Mouse (Mus musculus) gastrocnemius, postnatal 36 days (tissue): Measurements from ENCODE around the gene Rac2. TPM values are rescaled to one million over a fixed set of nuclear protein-coding genes. Genes with fewer than 3 reads are reported as not detected.

ENCODE experiments used
- DNase-seq, 2 experiments: peaks; one replicate each; pipeline ENCODE4 v3.0.0; 2022
- intact Hi-C: fragments of 180-260 bp; cut with DNase I; formaldehyde crosslinking; loops from one replicate; pipeline ENCODE4 v1.15.1; 2025
- total RNA-seq, 2 experiments: library from RNA; stranded (reverse); gene quantifications; 2 replicates each; pipeline ENCODE4 v1.2.3; 2021

Gene Rac2
- total RNA-seq, 2 experiments from 2014 or later: 0.42 to 1.4 TPM

DNA sequence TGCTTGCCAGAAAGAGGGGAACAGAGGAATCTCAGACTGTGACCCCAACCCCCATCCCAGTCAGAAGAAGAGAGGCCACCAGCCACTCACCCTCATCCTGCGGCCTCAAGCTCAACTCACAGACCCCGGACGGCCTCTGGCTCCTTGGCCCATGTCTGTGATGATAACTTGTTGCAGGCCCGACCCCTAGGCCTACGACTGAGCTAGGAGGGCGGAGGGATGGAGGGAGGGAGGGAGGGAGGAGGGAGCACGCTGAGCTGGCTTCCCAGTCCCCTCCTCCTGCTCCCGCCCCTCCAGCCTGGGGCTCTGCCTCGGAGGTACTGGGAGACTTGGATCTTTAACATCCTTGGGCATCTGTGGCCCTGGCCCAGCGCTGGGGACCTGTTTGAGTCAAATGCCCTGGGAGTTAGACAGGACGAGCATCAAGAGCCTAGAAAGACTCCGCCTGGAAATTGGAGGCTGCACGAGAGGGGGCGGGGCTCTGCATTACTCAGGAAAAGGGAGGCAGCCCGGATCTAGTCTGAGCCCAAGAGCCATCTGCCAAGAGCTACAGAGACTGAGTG, 43.1 kb downstream of the Rac2 start:
- intact Hi-C loops: no loop called here
- peak; percentile 71 to 73 for DNase-seq

DNA sequence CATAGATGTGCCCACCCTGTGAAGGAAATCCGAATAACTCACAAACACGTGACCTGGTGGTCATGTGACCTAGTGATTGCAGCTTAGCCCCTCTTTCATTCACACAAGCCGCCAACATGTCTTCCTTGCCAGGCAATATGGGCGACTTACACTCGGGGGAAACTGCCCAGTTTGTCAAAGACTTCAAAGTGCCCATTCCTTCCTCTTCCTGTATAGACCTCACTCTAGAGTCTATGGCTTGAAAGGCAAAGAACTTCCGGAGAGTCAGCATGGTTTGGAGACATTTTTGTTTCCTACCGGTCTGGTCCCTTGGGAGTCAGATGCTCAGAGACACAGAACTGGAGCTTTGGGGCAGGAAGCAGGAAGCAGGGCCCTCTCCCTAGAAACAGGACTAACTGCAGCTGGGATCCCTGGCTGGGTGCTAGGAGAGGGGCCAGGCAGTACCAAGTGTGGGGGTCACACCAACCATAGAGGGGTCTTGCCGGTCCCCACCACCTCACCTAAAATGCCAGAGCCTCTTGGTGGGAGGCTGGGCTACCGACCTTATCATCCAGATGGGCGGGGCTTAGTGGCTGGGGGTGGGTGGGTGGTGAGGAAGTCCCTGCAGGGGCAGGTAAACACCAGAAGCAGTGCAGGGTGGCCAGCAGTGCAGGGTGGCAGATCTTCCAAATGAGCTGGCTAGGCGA, 43.7 kb downstream of the Rac2 start:
- intact Hi-C loops: no loop called here
- DNase-seq: peak in 1 of 2 experiments; percentile 44

DNA sequence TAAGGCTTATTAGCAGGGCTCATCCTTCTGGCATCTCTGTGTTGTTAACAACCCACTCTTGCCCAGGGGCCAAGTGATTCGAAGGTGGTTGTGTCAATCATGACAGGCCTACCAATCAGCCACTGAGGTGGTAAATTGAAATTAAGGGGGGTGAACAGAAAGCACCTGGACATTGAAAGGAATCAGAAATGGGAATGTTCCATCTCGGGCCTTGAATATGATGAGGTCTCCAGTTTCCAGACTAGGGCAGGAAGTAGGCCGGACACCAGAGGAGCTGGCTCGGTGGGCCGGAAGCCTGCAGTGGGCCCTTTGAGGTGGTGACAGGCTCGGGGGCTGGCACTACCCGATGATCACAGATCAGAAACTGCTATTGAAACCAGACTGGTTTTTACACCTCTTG, 44.6 kb downstream of the Rac2 start:
- intact Hi-C loops: no loop called here
- DNase-seq: no peak

DNA sequence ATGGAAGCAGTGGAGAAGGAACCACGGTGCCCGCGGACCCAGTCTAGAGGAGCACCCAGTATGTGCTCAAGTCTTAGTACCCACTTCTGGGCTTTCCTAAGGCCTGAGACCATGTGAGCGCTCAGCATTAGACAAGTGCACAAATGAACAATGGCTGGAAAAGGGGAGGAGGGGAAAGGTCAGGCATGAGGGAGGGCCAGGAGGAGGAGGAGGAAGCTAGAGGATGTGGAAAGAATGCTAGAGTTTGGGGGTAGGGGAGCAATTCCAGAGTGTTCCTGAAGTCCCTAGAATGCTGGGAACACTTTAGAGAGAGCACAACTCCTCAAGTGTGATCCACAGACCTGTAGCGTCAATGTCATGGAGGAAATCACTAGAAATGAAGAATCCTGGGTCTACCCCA, 48.4 kb downstream of the Rac2 start:
- no peak for DNase-seq
- intact Hi-C loops: no loop called here

DNA sequence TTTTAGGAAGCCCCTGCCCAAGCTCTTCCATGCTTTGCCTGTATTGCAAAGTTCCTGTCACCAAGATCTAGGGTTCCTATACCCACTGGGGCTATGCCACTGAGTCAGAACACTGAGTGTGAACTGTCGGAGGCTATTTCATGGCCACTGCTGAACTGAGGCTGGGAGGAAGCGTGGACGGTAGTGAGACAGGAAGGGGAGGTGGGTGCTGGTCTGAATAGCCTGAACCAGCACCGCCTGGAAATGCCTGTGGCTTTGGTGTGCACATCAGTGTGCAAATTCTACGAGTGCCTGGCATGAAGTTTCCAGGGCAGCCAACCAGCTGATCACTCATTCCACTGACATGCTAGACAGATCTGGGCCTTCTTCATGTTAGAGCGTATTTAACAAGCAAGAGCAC, 50.7 kb downstream of the Rac2 start:
- DNase-seq: no peak
- intact Hi-C loops: no loop called here

DNA sequence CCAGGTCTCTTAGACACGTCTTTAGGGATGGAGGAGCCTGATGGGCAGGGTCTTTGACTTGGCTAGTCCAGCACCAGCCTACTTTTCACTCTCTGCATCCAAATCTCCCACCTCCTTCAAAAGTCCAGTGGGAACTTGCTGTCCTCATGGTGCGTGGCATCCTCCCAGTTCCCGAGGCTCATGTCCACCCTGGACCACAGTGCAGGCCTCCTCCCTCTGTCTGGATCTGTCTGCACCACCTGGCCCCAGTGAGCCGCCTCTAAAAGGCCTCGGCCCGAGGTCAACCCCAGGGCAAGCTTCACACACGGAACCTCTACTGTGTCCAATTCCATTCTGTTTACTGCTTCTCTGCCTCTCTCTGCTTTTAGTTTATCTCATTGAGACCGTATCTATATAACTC, 51.3 kb downstream of the Rac2 start:
- peak; percentile 33 to 42 for DNase-seq
- intact Hi-C loops: no loop called here

DNA sequence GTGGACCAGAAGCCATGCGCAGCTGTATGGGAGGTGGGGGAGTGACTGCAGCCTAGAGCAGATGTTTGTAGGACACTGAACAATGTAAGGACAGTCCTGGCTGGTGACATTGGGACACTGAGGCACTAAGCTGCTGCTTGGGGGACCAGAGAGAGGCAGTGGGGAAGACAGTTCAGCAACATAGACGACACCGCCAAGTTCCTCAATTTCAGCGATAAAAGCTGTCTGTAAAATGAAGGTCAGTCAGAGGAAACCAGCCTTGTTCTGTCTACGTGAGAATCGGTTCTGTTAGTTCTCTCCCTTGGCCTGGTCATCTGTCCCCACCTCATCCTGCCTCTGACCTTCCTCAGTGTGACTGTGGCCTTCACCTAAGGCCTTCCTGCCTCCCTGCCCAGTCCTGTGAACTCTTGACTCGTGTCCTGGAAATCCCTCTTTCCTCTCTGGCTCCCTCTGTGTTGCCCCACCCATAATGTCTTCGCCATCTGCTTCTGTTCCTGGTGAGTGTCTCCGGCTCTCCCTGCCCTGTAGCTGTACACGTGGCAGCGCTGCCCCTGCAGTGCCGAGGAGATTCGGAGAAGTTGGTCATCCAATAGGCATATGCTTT, 52.4 kb downstream of the Rac2 start:
- intact Hi-C loops: no loop called here
- DNase-seq: peak; percentile 43 to 49

DNA sequence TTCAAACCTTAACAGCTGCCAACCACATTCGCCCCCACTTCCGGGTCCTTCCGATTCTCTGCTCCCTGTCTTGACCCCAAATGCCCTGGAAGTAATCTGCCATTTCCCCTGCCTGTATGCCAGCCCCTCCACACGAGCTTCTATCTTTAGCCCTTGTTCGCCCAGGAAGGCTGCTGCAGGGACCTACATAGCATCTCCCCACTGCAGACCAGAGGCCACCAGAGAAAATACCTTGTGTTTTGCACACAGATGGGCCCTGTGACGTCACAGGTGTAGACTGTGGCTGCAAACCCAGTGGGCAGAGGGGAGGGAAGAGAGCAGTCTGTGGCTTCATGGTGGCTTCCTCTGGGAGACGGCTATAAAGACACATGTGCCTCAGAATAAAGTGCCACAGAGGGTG, 54.4 kb downstream of the Rac2 start:
- DNase-seq: no peak
- intact Hi-C loops: no loop called here

DNA sequence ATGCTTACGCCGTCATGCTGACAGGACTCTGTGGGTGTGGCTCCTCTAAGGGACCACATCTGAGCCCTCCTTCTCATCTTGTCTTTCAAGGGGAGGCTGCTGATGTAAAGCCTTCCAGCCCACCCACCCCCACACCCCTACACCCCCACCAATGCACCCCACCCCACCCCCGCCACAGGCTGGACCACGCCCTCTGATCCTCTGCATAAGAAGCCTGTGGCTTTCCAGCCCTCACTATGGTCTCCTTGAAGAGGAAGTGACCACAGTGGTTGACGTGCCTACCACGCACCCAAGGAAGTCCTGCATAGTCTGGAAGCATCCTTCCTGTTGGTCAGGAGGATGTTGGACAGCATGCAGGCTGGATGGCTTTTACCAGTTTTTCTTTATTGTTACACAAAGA, 56.8 kb downstream of the Rac2 start:
- no peak for DNase-seq
- intact Hi-C loops: loop anchor here (2.0 kb wide), 1 partner anchor 15 kb away; the partner anchor contains the start of gene C1qtnf6

DNA sequence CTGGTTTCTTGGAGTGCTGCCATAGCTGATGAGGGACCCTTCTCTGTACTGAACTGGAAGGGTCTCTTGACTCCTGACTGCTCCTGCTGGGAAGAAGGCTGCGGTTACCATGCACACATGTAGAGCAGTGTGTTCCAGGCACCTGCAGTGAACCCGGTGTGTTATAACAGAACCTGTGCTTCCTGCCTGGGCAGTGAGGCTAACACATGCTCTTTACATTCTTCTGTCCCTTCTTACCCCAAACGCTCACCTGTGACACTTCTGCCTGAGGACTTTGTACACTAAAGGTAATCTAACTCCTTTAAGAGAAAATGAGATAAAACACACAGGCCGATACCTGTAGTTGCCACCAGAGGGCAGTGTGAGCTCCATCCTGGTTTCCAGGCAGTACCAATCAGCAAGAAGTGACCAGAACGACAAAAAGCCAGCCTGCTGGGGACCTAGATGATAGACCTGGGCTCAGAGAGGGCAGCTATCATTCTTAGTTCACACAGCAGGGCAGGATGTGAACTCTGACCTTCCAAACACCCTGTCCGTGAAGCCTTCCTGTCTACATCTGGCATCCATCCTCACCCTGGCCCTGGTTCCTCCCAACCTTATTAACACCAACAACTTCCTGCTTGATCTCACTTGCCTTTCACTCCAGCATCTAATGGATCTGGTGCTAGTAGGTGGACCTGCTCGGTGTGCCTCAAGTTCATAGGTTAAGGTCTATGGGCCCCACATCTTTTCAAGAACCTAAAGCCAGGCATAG, 58.0 kb downstream of the Rac2 start:
- peak; percentile 58 to 69 for DNase-seq
- intact Hi-C loops: loop anchor here (2.0 to 5.0 kb wide), 3 partner anchors 16 to 68 kb away; partner anchors contain the start of gene C1qtnf6

DNA sequence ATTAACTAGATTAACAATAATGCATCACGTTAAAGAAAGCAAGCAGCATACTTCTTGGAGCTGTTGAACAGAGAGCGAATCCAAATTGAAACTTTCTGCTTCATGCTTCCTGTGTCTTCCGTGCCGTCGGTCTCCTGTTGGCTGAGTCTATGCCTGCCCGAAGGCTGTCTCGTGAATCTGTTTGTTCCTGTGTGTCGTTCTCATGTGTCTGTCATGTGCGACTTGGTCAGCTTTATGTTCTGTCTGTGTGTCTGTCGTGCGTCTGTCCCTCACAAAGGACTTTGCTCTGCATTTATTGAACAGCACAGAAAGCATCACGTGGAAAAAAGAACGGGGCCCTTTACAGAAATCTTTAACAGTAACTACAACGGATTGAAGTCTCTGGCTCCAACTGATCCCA, 59.6 kb downstream of the Rac2 start:
- DNase-seq: no peak
- intact Hi-C loops: loop anchor here (5.0 kb wide), 2 partner anchors 66 to 69 kb away; no protein-coding TSS in a partner anchor

DNA sequence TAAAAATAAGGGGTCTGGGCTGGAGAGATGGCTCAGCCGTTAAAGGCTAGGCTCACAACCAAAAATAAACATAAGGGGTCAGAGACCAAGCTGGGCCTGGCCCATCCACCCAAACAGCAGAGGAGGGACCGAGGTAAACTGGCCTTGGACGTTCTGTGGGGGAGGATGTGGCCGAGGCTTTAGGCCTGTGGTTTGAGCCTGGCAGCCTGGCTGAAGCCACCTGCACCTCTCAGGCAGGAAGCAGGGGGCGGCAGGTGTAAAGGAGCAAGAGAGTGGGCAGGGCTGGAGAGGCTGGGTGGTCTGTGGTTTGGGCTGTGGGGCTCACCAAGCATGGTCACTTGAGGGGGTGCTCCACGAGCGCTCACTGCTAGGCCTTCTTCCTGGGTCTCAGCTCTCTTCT, 60.6 kb downstream of the Rac2 start:
- intact Hi-C loops: loop anchor here (5.0 kb wide), 2 partner anchors 65 to 70 kb away; no protein-coding TSS in a partner anchor
- no peak for DNase-seq

DNA sequence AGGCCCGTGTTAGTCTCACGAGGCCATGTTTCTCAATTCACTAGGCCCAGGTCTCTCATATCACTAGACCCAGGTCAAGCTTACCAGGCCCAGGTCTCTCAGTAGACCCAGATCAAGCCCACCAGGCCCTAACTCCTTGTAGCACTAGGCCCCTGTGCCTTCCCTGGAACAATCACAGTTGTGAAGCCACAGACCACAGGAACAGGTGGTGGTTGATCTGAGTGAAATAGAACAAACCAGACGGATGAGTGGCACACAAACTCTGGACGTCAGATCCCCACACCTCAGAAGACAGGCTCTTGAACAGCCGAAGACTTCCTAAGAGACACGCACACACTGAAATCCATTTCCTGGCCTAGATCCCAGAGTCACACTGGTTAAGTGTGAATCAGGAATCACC, 61.8 kb downstream of the Rac2 start:
- no peak for DNase-seq
- intact Hi-C loops: loop anchor here (5.0 kb wide), 2 partner anchors 63 to 72 kb away; no protein-coding TSS in a partner anchor

DNA sequence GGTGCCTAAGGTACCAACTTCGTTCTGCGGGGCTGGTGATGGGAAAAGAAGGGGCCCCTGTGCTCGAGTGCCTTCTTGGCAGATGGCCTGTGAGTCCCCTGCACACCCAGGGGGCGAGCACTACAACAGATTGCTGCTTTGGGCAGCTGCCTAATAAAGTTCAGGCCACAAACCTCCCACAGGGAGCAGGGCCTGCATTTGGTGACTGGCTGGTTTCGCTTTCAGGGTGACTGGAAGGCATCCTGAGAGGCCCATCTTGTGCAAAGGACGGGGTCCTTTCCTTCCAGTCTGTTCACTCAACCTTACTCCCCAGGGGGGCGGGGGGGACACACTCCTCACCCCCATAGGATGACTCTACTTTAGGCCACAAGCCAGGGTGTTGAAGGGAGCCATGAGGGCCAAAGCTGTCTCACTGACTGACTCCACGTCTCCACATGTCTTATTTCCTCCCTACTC, 62.4 kb downstream of the Rac2 start:
- DNase-seq: no peak
- intact Hi-C loops: loop anchor here (5.0 kb wide), 2 partner anchors 63 to 72 kb away; no protein-coding TSS in a partner anchor

DNA sequence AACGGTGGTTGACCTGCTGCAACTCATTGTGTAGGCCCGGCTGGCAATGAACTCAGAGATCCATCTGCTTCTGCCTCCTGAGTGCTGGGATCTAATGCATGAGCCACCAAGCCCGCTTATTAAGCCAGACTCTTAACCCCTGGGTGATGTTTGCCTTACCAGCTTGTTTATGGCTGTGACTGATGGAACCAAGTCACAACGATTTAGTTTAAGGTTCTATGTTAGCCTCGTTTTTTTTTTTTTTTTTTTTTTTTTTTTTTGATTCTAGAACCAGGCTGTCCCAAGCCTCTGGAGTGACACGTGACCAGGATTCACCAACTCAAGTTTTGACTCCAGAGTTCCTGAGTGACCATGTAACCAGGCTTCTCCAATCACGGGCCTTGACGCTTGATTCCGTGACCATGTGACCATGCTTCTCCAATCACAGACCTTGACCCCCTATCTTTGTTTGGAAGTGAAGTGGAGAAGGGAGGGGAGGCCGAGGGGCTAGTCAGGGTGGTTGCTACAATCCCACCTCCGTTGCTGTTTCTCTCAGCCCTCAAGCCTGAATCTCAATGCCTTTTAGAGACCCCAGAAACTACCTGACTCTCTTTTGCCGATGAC, 63.2 kb downstream of the Rac2 start:
- intact Hi-C loops: no loop called here

More for the DNA sequence above, 63.2 kb downstream of the Rac2 start:
- no peak for DNase-seq

Other genes starting within 250 kb of the Rac2 start
- gene Csf2rb, start 247.0 kb downstream of the Rac2 start, total RNA-seq: 1 to 10 TPM in 1 of 2 experiments, under 1 TPM in 1; 0.69 to 1.2 TPM
- gene Tex33, start 176.9 kb downstream of the Rac2 start, total RNA-seq: not detected
- gene Tst, start 166.9 kb downstream of the Rac2 start, total RNA-seq: 10 to 100 TPM; 22.1 to 24.1 TPM
- 10 to 100 TPM; 55.3 to 59.5 TPM for gene Mpst, start 166.4 kb downstream of the Rac2 start, total RNA-seq
- gene Kctd17, start 144.2 kb downstream of the Rac2 start, total RNA-seq: 10 to 100 TPM; 14.2 to 15.9 TPM
- gene Tmprss6, start 104.1 kb downstream of the Rac2 start, total RNA-seq: not detected
- not detected for gene Il2rb, start 77.5 kb downstream of the Rac2 start, total RNA-seq
- 10 to 100 TPM in 1 of 2 experiments, 1 to 10 TPM in 1; 9.4 to 11.2 TPM for gene C1qtnf6, start 41.4 kb downstream of the Rac2 start, total RNA-seq
- not detected for gene Sstr3, start 28.1 kb downstream of the Rac2 start, total RNA-seq
- 1 to 10 TPM; 2.0 to 2.1 TPM for gene Cyth4, start 24.3 kb upstream of the Rac2 start, total RNA-seq
- gene Elfn2, start 146.0 kb upstream of the Rac2 start, total RNA-seq: under 1 TPM; 0.02 to 0.08 TPM
- gene Mfng, start 200.7 kb upstream of the Rac2 start, total RNA-seq: 1 to 10 TPM; 3.3 TPM
- 1 to 10 TPM; 5.6 to 6.6 TPM for gene Card10, start 230.3 kb upstream of the Rac2 start, total RNA-seq